Mouse (Mus musculus) left cerebral cortex, adult 9 months (tissue): ENCODE results near the gene Ikzf1.

Experiments
- DNase-seq, 2 experiments: peaks; one replicate each; pipeline ENCODE4 v3.0.0; 2022; ENCODE audit warnings: low spot score in 2 of 2

Gene Ikzf1

DNA sequence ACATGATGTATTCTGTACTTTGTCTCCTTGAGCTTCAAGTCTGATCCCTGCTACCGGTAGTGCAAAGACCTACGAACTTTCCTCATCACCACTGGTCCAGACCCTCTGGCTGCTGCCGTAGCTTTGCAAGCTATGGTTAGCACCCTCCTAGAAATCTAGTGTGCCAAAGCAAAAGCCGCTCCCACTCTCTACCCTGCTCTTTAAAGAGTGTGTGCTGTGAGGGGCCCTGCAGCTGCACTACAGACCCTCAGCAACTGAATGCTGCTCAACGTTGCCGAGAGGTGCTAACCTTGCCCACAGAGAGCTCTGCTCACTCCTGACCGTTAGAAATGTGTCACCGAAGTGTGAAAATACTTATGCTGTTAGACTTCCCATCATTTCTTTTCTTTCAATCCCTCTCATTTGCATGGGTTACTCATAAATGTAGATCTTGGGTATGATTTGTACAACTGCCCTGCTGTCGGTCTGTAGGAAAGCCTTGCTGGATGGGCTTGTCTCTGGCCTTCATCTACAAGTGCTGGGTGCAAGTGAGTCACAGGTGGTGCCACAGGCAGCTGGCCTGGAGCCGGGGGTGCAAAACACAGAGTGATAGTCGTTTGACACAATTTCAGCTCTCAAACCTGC is 40.6 kb downstream of the Ikzf1 start:
- no peak for DNase-seq

DNA sequence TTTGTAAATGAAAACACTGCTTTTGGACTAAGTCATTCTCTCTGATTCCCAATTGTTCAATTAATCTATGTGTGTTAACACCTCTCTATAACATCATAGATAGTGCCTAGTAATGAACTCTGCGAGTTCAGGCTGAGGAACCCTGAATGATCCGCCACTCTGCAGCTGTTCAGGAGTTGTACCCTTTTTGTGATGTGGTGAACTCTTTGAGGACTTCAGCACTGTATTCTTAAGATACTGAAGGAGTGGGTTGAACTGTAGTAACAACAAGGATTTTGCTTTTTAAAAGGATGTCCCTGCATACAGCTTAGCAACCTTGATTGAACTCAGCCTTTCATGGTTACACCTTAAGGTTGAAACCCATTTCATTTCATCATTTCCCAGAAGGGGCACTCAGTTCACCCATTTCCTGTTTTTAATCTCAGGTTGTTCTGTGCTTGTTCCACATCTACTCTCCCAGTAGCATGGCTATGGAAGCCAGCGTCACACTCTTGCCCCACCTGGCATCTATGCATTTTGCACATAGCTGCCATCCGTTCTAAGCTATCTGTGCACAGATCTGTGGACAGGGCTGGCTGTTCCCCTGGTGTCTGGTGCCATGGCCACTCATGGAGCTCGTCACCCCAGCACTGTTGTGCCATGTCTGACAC is 41.2 kb downstream of the Ikzf1 start:
- no peak for DNase-seq

GRCm38 (mm10) chr11:11726807-11727276 is 42.0 kb downstream of the Ikzf1 start:
- no peak for DNase-seq

GRCm38 (mm10) chr11:11727936-11728556 is 43.2 kb downstream of the Ikzf1 start:
- DNase-seq, result no peak

DNA sequence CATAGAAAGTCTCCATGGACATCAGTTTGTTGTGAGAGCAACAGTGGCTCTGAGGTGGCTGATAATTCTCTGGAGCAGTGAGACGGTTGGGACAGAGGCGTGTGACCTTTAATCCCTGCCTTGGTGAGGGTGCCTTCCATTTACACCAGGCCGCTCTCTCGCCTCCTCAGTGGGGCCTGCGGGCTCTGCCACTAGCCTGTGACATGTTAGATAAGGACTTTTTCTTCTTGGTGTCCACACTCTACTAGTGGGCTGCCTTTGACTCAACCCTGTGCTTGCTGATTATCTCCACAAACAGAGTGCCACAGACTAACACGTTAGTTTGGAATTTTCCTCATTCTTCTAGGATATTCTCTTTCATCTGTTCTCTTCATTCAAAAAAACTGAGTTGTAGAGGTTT is 44.4 kb downstream of the Ikzf1 start:
- DNase-seq, result no peak

GRCm38 (mm10) chr11:11730062-11730461 is 45.3 kb downstream of the Ikzf1 start:
- DNase-seq, result no peak

DNA sequence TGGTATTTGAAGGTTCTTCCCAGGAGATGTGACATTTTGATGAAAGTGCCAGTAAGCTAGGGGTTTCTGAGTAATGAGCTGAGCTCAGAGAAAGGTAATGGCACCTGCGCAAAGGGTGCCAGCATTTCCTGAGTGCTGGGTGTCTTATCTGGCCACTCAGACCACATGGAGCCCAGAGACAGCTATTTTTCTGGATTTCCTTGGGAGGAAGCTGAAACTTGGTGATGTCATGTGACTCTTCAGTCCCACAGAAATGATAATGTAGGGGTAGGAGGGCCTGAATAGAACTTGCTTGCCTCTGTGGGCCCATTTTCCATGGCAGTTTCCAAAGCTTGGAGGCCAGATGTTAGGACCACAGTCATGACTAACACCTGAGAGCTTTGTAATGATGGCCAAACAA is 46.9 kb downstream of the Ikzf1 start:
- no peak for DNase-seq

- no peak for DNase-seq
Measured at GRCm38 (mm10) chr11:11732972-11733770, 48.4 kb downstream of the Ikzf1 start.

GRCm38 (mm10) chr11:11735155-11735554 is 50.4 kb downstream of the Ikzf1 start:
- DNase-seq, result no peak

DNA sequence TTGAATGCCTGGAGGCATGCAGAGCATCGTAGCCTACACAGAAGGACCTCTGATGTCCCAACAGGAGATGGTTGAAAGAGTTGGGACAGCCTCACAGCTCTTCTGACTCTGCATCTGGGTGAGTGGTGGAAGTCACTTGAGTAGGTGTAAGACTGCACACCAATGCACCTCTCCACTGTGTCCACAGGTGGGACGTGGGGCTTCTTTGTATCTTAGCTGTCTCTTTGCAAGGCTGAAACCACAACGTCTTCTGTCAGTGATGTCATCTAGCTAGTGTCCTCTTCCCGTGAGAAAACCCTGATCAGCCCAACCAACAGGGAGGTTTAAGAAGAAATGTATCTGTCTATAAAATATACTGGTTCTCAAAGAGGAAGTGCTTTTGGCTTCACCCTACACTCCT is 52.1 kb downstream of the Ikzf1 start:
- no peak for DNase-seq

DNA sequence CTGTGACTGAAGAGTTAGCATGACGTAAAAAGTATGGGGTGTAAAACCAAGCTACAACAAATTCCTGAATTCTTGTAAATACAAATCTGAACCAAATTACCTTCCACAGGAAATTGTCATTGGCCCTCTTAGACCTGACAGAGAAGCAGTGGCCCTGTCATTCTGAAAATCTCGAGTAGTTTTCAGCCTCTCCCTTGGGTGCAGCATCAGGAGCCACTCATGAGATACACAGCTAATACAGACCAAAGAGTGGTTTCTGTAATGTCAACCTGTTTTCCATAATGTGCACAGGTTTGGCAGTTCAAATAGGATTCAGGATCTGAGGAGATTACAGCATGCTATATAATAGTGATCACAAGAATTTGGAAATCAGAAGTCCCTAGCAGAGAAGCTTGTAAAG is 52.8 kb downstream of the Ikzf1 start:
- DNase-seq, result no peak

DNA sequence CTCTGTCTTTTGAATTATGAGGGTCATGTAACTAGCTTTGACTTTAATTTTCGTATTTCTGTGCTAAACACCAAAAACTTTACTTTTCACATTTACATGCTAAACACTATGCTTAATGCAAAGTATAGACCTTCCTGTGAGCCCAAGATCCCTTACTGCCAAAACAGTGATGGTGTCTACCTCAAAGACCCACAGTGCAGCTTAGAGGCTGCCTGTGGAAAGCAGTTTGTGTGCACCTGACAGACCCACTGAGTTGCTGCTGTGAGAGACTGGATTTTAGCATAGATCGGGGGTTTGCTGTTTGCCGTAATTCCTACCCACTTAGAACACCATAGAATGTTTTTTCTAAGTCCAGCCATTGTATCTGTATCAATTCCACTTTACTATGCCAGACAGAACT is 54.3 kb downstream of the Ikzf1 start:
- no peak for DNase-seq

DNA sequence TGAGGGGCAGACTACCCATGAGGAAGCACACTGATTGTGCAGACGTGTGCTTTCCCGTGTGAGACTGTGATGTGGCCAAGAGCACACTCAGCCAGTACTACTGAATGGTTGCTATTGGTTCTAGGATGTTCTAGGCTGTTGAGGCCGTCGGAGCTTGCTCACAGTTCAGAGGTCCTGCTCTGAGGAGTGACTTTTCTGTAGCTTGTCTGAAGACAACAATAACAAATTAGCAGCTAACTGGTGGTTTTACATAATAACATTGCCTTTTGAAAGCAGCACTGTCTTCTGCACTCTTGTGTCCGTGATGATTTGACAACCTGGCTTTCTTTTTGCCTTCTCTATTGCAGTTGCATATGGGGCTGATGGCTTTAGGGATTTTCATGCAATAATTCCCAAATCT is 55.8 kb downstream of the Ikzf1 start:
- DNase-seq, result no peak

DNA sequence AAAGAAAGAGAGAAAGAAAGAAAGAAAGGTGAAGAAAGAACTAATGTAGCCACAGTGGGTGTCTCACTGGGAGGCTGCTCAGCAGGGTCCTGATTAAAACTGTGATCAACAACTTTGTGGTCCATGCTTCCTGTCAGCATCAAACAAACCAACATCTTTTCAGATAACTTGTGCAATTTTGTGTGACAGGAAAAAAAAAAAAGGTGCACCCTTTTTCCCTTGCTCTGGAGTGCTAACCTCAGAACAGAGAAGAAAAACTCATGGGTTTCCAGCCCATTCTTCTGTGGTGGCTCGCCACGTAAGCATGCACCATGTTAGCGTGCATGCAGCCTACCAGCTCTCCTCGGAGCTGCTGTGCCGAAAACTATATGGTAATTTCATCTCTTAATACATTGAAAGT is 56.8 kb downstream of the Ikzf1 start:
- no peak for DNase-seq

DNA sequence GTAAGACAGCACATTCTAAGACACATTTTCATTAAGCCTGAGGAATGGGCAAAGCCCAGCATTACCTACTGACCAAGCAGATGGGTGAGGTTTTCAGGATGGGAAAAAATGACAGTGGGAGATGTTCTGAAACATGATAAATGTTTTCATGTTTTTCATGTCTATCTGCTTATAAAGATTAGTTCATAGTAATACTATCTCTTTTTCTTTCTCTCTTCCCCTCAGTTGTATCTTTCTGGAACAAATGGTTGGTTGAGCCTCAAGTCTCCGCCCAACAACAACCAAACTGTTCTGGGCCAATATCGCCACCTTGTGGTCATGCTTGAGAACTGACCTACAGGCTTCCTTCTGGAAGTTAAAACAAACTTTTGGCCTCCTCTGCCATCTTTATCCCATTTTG is 57.8 kb downstream of the Ikzf1 start:
- DNase-seq, result no peak

DNA sequence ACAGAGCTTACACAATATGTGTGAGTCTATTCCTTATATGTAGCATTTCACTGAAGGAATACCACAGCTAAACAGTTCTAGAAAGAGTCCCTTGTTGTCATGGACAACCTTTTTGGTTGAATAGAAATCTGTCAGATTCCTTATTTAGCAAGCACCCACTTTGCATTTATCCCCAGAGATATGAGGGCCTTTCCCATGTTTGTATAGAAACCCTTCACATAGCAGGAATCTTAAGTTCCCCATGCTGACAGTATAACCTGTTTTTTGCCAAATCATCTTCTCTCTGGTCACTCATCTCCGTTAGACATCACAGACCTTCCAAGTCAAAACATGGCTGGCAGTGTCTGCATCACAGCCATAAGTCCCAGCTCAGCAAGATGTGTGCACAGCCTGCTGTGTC is 59.4 kb downstream of the Ikzf1 start:
- no peak for DNase-seq

GRCm38 (mm10) chr11:11751091-11751490 is 66.3 kb downstream of the Ikzf1 start:
- no peak for DNase-seq

- DNase-seq, result no peak
Measured at GRCm38 (mm10) chr11:11752859-11753258, 68.1 kb downstream of the Ikzf1 start.

GRCm38 (mm10) chr11:11758121-11758520 is 73.3 kb downstream of the Ikzf1 start:
- no peak for DNase-seq

DNA sequence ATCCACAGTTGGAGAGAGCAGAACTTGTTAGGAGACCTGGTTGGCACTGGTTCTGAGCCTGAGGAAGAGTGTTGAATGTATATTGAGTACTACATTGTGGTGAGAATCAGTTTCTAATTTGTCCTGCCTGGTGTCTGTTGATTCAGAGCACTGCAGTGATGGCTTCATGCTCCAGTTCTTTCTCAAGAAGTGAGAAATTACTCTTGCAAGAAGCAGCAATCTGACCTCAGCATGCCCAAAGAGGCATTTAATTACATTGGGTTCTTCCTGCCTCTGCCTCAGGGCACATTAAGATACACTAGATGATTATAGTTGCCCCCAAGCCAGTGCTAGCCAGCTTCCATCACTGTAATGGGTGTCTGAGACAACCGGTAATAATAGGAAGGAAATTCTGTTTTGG is 74.1 kb downstream of the Ikzf1 start:
- DNase-seq, result no peak

DNA sequence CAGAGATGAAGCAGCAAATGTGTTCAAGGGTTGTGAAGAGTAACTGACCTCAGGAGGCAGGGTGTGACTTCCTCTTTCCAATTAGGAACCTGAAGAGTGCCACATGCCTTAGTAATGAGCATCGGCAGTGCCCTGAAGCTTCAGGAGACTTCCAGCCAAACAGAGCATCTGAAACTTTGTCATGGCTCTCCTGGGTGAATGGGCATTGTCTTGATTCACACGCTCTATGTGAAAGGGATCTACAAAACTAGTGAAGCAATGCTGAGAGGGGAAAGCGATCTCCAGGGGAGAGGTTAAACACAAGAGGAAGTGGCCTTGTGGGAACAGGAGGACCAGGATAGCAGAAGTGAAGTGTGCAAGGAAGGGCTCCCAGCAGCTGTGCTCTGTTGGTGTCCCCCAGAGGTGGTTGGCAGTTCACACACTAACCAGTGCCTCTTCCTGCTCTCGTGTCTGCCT is 78.4 kb downstream of the Ikzf1 start:
- DNase-seq, result no peak

GRCm38 (mm10) chr11:11765414-11765813 is 80.6 kb downstream of the Ikzf1 start:
- no peak for DNase-seq
